Mouse (Mus musculus) embryonic fibroblast, embryonic 13.5 days (primary cell): ENCODE results near the gene Tspan7.

Experiments
- CTCF ChIP-seq: IDR thresholded peaks from 2 replicates; pipeline ENCODE4 v1.5.1; 2011; ENCODE audit warnings: mild to moderate bottlenecking, control low read depth, low read length, moderate library complexity, borderline replicate concordance; ENCODE audit not compliant: insufficient read depth
- POLR2A ChIP-seq: IDR thresholded peaks from 2 replicates; pipeline ENCODE4 v1.6.1; 2011; ENCODE audit warnings: low read depth, mild to moderate bottlenecking, control low read depth, low read length, moderate library complexity

DNA sequence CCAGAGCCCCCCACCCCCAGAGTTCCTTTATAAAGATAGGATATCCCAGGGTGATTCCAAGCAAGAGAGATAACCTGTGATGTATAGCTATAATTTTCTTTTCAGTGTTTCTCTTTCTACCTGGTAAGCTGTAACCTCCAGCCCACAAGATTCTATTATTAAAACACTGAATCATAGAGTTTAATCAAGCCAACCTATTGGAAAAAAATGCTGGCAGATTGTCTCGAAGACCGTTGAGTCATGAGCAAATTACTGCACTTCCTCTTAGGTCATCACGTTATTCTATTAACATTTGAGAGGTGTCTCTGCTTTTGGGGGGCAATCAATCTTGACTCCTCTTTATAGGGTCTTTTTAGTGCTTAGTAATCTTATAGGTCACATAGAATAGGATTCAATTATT is 61.9 kb downstream of the Tspan7 start:
- no peak for TF ChIP-seq POLR2A
- TF ChIP-seq CTCF: no peak
